Mouse (Mus musculus) heart, embryonic 11.5 days (tissue): ENCODE data around the gene Tpk1. TPM values are rescaled to one million over a fixed set of nuclear protein-coding genes. Genes with fewer than 3 reads are reported as not detected.

Experiments
- ATAC-seq: fragments of 200-750 bp; cut with Nextera tagmentation; replicated peaks from 2 replicates; pipeline ENCODE4 v1.8.0; 2017; ENCODE audit warnings: moderate library complexity; ENCODE audit not compliant: insufficient number of reproducible peaks, low FRiP score, low TSS enrichment
- H3K27ac ChIP-seq: fragments of 300-500 bp; sonication (generic); 2 replicates; pipeline ENCODE4 v1.5.1; 2014; ENCODE audit warnings: mild to moderate bottlenecking, low read depth, low read length
- H3K27me3 ChIP-seq: fragments of 300-500 bp; sonication (generic); 2 replicates; pipeline ENCODE4 v1.6.1; 2014; ENCODE audit warnings: mild to moderate bottlenecking, low read length, mixed read lengths; ENCODE audit not compliant: control insufficient read depth, insufficient read depth
- H3K36me3 ChIP-seq: fragments of 300-500 bp; sonication (generic); 2 replicates; pipeline ENCODE4 v1.6.1; 2014; ENCODE audit warnings: mild to moderate bottlenecking, low read length, moderate library complexity, mixed read lengths; ENCODE audit not compliant: control insufficient read depth, insufficient read depth
- H3K4me1 ChIP-seq: fragments of 300-500 bp; sonication (generic); 2 replicates; pipeline ENCODE4 v1.6.1; 2014; ENCODE audit warnings: low read length; ENCODE audit not compliant: control insufficient read depth, insufficient read depth
- H3K4me2 ChIP-seq: fragments of 300-500 bp; sonication (generic); 2 replicates; pipeline ENCODE4 v1.6.1; 2014; ENCODE audit warnings: mild to moderate bottlenecking, moderate library complexity
- H3K4me3 ChIP-seq: fragments of 300-500 bp; sonication (generic); 2 replicates; pipeline ENCODE4 v1.5.1; 2014; ENCODE audit warnings: low read depth, low read length
- H3K9ac ChIP-seq: fragments of 300-500 bp; sonication (generic); 2 replicates; pipeline ENCODE4 v1.6.1; 2014; ENCODE audit warnings: mild to moderate bottlenecking, low read depth, low read length, moderate library complexity
- H3K9me3 ChIP-seq: fragments of 300-500 bp; sonication (generic); replicated peaks from 2 replicates; pipeline ENCODE4 v1.6.1; 2016; ENCODE audit warnings: low read length; ENCODE audit not compliant: control insufficient read depth
- WGBS: fragments of 180-500 bp; shearing (Covaris S2); extraction: QIAGEN DNeasy Blood & Tissue Kit; methylation state at CpG from one replicate; pipeline ENCODE4 v1.1.7; 2014; ENCODE audit not compliant: insufficient replicate concordance; 5-methylcytosine and 5-hydroxymethylcytosine counted together
- polyA plus RNA-seq: library from polyadenylated mRNA; unstranded; fragments of >200 nt; fragmentation: Nextera tagmentation; extraction: Ambion mirVana; gene quantifications from 2 replicates; pipeline ENCODE4 v1.2.1, GENCODE M21; 2014

The Tpk1 gene
- polyA plus RNA-seq, 1 experiment from 2014 or later = 7.1 TPM

- Histone ChIP-seq H3K9ac (no peak overlapping the region), H3K27me3 (no peaks in the 10 kb centered on the region), H3K4me1 (no peaks in the 10 kb centered on the region), H3K36me3 (no peaks in the 10 kb centered on the region), H3K4me3 (no peak overlapping the region), H3K27ac (no peak overlapping the region), H3K9me3 (no peaks in the 10 kb centered on the region), H3K4me2 (no peak overlapping the region)
- no peak for ATAC-seq
Measured at GRCm38 (mm10) chr6:43492367-43492766, 173.7 kb downstream of the Tpk1 start.

- no peak overlapping the region for H3K4me3 ChIP-seq
- no peaks in the 10 kb centered on the region for H3K27me3 ChIP-seq
- no peaks in the 10 kb centered on the region for H3K9me3 ChIP-seq
- WGBS = 68% methylated on average over 2 of the region's 2 CpGs
- H3K9ac ChIP-seq = no peak overlapping the region
- no peak for ATAC-seq
- H3K4me2 ChIP-seq = no peak overlapping the region
- no peaks in the 10 kb centered on the region for H3K4me1 ChIP-seq
- H3K27ac ChIP-seq = no peak overlapping the region
- no peaks in the 10 kb centered on the region for H3K36me3 ChIP-seq
Measured at GRCm38 (mm10) chr6:43486691-43487090, 179.4 kb downstream of the Tpk1 start.

- Histone ChIP-seq H3K4me3 (no peak overlapping the region), H3K4me1 (no peaks in the 10 kb centered on the region), H3K4me2 (no peak overlapping the region), H3K36me3 (no peaks in the 10 kb centered on the region), H3K27ac (no peak overlapping the region), H3K9ac (no peak overlapping the region), H3K9me3 (no peaks in the 10 kb centered on the region), H3K27me3 (no peaks in the 10 kb centered on the region)
- no peak for ATAC-seq
- WGBS = 69% methylated on average over 3 of the region's 3 CpGs
Measured at GRCm38 (mm10) chr6:43480687-43481086, 185.4 kb downstream of the Tpk1 start.

- Histone ChIP-seq H3K9ac (no peak overlapping the region), H3K27ac (no peak overlapping the region), H3K27me3 (no peaks in the 10 kb centered on the region), H3K4me3 (no peak overlapping the region), H3K9me3 (no peaks in the 10 kb centered on the region), H3K4me2 (no peak overlapping the region), H3K4me1 (no peaks in the 10 kb centered on the region), H3K36me3 (no peaks in the 10 kb centered on the region)
- WGBS = 70% methylated on average over 7 of the region's 7 CpGs
- no peak for ATAC-seq
Measured at GRCm38 (mm10) chr6:43478810-43479209, 187.3 kb downstream of the Tpk1 start.

- Histone ChIP-seq H3K4me3 (no peak overlapping the region), H3K9ac (no peak overlapping the region), H3K4me1 (no peaks in the 10 kb centered on the region), H3K36me3 (no peaks in the 10 kb centered on the region), H3K4me2 (no peak overlapping the region), H3K27ac (no peak overlapping the region), H3K27me3 (no peaks in the 10 kb centered on the region), H3K9me3 (no peaks in the 10 kb centered on the region)
- ATAC-seq = no peak
- WGBS = 84% methylated on average over 3 of the region's 3 CpGs
Measured at GRCm38 (mm10) chr6:43476406-43476805, 189.7 kb downstream of the Tpk1 start.

- no peak overlapping the region for H3K9ac ChIP-seq
- H3K4me2 ChIP-seq = no peak overlapping the region
- H3K36me3 ChIP-seq = no peaks in the 10 kb centered on the region
- no peaks in the 10 kb centered on the region for H3K4me1 ChIP-seq
- H3K4me3 ChIP-seq = no peak overlapping the region
- no peaks in the 10 kb centered on the region for H3K27me3 ChIP-seq
- no peak overlapping the region for H3K27ac ChIP-seq
- H3K9me3 ChIP-seq = no peaks in the 10 kb centered on the region
- ATAC-seq = no peak
Measured at GRCm38 (mm10) chr6:43475921-43476320, 190.2 kb downstream of the Tpk1 start.

- no peaks in the 10 kb centered on the region for H3K9me3 ChIP-seq
- H3K4me3 ChIP-seq = no peak overlapping the region
- H3K9ac ChIP-seq = no peak overlapping the region
- H3K4me2 ChIP-seq = no peak overlapping the region
- no peaks in the 10 kb centered on the region for H3K4me1 ChIP-seq
- 74% methylated on average over 1 of the region's 1 CpGs for WGBS
- no peaks in the 10 kb centered on the region for H3K27me3 ChIP-seq
- no peaks in the 10 kb centered on the region for H3K36me3 ChIP-seq
- no peak overlapping the region for H3K27ac ChIP-seq
- ATAC-seq = no peak
Measured at GRCm38 (mm10) chr6:43471556-43471955, 194.5 kb downstream of the Tpk1 start.

DNA sequence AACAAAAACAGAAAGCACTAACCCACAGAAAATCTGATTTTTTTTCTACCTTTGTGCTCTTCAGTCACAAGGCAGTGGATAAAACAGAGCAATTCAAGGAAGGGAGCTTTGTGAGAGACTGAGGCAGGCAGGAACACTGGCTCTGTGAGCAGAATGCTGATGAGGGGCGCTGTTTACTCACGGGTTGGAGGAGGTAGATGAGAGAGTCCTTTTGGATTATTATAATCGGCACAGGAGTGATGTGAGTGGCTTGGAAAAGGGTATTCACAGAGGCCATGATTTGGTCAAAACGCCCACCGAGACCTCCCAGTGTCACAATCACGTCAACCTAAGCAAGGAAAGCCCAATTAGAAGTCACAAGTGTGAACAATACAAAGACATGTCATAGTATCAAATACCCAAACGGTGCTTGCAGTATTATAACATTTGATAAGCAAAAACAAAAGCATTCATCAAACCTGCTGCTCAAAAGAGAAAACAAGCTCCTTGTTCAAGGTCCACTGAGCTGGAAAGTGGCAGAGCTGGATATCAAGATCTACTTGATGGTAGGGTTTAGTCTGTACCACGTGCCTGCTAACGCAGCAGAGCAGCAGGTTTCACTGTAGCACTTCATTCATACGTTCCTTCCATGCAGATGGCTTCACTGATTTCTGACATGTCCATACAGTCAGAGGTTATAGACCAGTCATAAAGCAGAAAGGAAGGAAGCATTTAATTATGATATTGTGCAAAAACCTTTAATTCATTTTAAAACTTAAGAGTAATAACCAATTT, 197.1 kb downstream of the Tpk1 start:
- WGBS = 75% methylated on average over 10 of the region's 10 CpGs
- no peaks in the 10 kb centered on the region for H3K36me3 ChIP-seq

GRCm38 (mm10) chr6:43462849-43463369, 203.2 kb downstream of the Tpk1 start:
- 74% methylated on average over 2 of the region's 2 CpGs for WGBS

More for the DNA sequence above, 197.1 kb downstream of the Tpk1 start:
- Histone ChIP-seq H3K9me3 (no peaks in the 10 kb centered on the region), H3K27me3 (no peaks in the 10 kb centered on the region), H3K27ac (no peak overlapping the region), H3K4me3 (no peak overlapping the region), H3K4me2 (no peak overlapping the region), H3K4me1 (no peaks in the 10 kb centered on the region), H3K9ac (no peak overlapping the region)
- no peak for ATAC-seq

More at GRCm38 (mm10) chr6:43462849-43463369, 203.2 kb downstream of the Tpk1 start:
- H3K36me3 ChIP-seq = no peaks in the 10 kb centered on the region
- no peak overlapping the region for H3K4me2 ChIP-seq
- H3K9ac ChIP-seq = no peak overlapping the region
- no peaks in the 10 kb centered on the region for H3K9me3 ChIP-seq
- H3K27ac ChIP-seq = no peak overlapping the region
- H3K4me1 ChIP-seq = no peaks in the 10 kb centered on the region
- H3K4me3 ChIP-seq = no peak overlapping the region
- no peaks in the 10 kb centered on the region for H3K27me3 ChIP-seq
- ATAC-seq = no peak
